Mouse (Mus musculus) 416B (cell line): Measurements from ENCODE around the gene Ap5m1.

ENCODE experiments used
- DNase-seq: peaks from one replicate; pipeline ENCODE4 v3.0.0; 2011; ENCODE audit warnings: low read depth

Ap5m1 gene

DNA sequence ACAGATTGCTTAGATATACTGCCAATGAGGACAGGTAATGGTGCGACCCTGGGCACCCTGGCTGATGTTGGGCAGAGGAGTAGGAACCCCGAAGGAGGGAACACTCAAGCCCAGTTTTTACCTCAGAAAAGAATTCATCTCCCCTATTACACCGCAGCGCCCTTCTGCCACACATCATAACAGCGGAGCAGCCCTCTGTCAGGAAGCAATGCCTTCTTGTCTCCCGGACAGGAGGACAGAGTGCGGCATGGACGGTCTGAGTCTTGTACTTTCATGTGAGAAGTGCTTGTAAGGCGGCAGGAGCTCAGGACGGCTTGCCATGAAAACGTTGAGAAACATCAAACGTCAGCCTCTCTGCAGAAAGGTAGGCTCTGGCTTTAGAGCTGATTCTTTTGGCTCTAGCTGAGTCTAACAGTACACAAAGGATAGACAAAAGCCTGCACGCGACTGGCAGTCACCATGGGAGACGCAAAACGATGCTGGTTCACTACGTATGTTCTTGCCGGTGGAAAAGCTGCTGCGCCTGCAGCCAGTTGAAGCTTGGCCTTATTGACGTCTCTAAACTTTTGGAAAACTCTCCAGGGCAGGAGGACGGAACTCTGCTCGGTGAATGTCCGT is 61.4 kb downstream of the Ap5m1 start:
- no peak for DNase-seq

GRCm38 (mm10) chr14:49128544-49129263 is 62.8 kb downstream of the Ap5m1 start:
- no peak for DNase-seq

DNA sequence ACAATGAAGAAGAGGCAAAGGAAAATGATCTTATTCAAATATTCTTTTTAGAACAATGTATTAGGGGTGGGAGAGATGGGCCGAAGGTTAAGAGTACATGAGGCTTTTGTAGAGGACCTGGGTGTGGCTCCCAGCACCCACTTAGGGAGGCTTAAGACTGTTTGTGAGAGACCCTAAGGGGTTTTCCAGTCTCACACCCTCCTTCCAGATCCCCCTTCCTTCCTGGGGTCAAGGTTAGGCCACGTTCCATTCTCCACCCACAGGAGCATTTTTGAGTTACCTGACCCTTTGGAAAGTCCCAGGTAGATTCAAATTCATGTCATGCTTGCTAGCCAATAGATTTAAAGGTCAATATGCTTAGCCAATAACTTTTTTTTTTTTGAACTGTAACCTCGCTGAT is 66.5 kb downstream of the Ap5m1 start:
- no peak for DNase-seq

DNA sequence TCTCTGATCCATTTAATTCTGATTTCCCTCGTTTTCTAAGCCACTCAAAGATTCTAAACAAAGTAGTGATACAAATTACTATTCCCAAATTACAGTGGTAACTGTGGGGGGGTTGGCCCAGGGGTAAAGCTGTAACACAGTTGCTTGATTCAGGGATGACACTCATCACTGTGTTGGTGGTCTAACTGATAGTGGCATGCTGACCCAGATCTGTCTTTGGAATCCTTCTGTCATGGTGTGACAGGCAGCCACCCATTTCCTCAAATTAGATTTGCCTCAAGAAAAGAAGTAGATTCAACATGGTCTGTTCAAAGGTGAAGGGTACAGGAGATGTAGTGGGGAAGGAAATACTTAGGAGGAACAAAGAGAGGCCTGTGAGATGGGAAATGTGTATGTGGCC is 72.3 kb downstream of the Ap5m1 start:
- DNase-seq: no peak

- DNase-seq: no peak
Observed at GRCm38 (mm10) chr14:49140756-49141155, 74.9 kb downstream of the Ap5m1 start.
